Mouse (Mus musculus) testis, postnatal 10 days (tissue): ENCODE data around the gene Sike1.

ENCODE experiments used
- DNase-seq: peaks from one replicate; pipeline ENCODE4 v3.0.0; 2021; ENCODE audit warnings: low spot score

Gene Sike1

GRCm38 (mm10) chr3:103026174-103026573 is 30.7 kb downstream of the Sike1 start:
- no peak for DNase-seq

GRCm38 (mm10) chr3:103040285-103040684 is 44.8 kb downstream of the Sike1 start:
- no peak for DNase-seq

GRCm38 (mm10) chr3:103040861-103041379 is 45.4 kb downstream of the Sike1 start:
- no peak for DNase-seq

- no peak for DNase-seq
Observed at GRCm38 (mm10) chr3:103056016-103056595, 60.6 kb downstream of the Sike1 start.

- DNase-seq = peak; percentile 50
Observed at GRCm38 (mm10) chr3:103057752-103058151, 62.2 kb downstream of the Sike1 start.
